Mouse (Mus musculus): ENCODE results near the gene Mrpl55. TPM values are rescaled to one million over a fixed set of nuclear protein-coding genes. Genes with fewer than 3 reads are reported as not detected.

The Mrpl55 gene
- polyA plus RNA-seq, 1 experiment = 40.2 TPM

DNA sequence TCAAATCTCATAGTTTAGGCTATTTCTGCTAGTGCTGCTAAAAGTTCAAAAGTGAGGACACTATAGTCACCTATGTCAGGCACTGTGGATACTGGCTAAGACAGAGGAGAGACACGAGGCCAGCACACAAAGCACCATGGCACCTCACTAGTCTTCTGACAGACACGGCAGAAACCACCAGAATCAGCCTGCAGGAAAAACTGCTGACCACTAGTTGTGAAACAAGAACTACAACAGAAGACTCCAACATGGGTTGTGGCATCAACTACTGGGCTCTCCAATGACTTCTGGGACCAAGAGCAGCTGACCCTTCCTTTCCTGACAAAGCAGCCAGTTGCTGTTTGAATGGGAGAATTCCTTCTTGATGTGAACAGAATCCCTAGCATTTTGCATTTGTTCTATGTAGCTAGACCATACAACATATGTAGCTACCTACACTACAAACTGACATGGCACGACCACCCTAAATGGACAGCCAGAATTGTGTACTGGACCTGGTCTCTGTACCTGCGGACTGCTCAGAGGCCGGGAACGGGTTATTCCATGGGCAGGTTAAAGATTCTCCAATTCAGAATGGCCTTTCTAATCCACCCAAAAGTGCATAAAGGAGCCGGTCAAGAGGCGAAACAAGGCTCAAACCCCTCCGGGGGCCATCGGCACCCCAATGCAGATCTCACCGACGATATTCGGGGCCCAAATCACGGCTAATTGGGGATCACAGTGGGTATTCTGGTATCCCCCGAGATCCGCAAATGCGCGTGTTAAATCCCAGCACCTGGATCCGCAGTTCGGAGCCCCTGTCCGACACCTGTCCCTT is 24.7 kb downstream of the Mrpl55 start:
- DNase-seq = no peak
- no peak overlapping the region for H3K27ac ChIP-seq (ENCODE audit: control insufficient read depth, insufficient read depth, low read length)
- H3K4me1 ChIP-seq (replicated peaks; ENCODE audit: control insufficient read depth, insufficient read depth, low read length) = peaks cover 24% of the 10 kb centered on the region
- H3K36me3 ChIP-seq (ENCODE audit: control insufficient read depth, insufficient read depth, low read length) = no peaks in the 10 kb centered on the region
- TF ChIP-seq CTCF (IDR thresholded peaks at IDR 0.05; ENCODE audit: borderline replicate concordance, control insufficient read depth, extremely low read depth, insufficient read depth, low read length, poor library complexity) (no peak), POLR2A (IDR thresholded peaks at IDR 0.05; ENCODE audit: control insufficient read depth, extremely low read depth, insufficient read depth, low read length, poor library complexity) (no peak)
- WGBS = 2% methylated on average over 21 of the region's 21 CpGs
- peak overlapping the region; percentile 78 for H3K4me3 ChIP-seq (ENCODE audit: control insufficient read depth, insufficient read depth, low read length)
- no peaks in the 10 kb centered on the region for H3K27me3 ChIP-seq (ENCODE audit: control insufficient read depth, insufficient read depth, low read length)

DNA sequence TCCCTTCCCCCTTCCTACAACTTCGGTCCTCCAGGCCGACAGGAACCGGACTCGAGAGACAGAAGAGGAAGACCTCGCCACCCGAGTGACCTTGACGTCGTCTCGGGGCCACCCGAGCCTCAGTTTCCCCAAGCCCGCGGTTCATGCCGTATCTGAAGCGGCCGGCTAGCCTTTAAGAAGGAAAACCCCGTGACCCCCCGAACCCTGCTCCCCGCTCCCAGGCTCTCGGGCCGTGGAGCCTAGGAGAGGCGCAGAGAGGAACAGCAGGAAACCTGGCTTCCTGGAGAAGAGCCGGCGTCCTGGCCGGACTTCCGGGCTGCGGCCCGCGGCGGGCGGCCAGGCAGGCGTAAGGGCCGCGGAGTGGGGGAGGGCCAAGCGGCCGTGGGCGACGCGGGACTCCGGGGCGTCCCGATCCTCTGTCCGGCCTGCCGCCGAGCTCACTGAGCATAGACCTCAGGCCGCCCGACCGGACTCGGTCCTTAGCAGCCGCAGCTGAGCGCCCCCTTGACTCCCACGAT is 25.4 kb downstream of the Mrpl55 start:
- under 1% methylated on average over 51 of the region's 51 CpGs for WGBS
- H3K27me3 ChIP-seq (ENCODE audit: control insufficient read depth, insufficient read depth, low read length) = no peaks in the 10 kb centered on the region
- peaks cover 22% of the 10 kb centered on the region for H3K4me1 ChIP-seq (replicated peaks; ENCODE audit: control insufficient read depth, insufficient read depth, low read length)
- 0 out of 2 replicates have a peak overlapping the region, but pooled peaks have one; percentile 8 for H3K27ac ChIP-seq (ENCODE audit: control insufficient read depth, insufficient read depth, low read length)
- H3K36me3 ChIP-seq (ENCODE audit: control insufficient read depth, insufficient read depth, low read length) = no peaks in the 10 kb centered on the region
- TF ChIP-seq CTCF (IDR thresholded peaks at IDR 0.05; ENCODE audit: borderline replicate concordance, control insufficient read depth, extremely low read depth, insufficient read depth, low read length, poor library complexity) = 0 out of 2 replicates have a peak, but pooled peaks have one; percentile 35
- TF ChIP-seq POLR2A (IDR thresholded peaks at IDR 0.05; ENCODE audit: control insufficient read depth, extremely low read depth, insufficient read depth, low read length, poor library complexity) = no peak
- H3K4me3 ChIP-seq (ENCODE audit: control insufficient read depth, insufficient read depth, low read length) = peak overlapping the region; percentile 78
- DNase-seq = no peak

DNA sequence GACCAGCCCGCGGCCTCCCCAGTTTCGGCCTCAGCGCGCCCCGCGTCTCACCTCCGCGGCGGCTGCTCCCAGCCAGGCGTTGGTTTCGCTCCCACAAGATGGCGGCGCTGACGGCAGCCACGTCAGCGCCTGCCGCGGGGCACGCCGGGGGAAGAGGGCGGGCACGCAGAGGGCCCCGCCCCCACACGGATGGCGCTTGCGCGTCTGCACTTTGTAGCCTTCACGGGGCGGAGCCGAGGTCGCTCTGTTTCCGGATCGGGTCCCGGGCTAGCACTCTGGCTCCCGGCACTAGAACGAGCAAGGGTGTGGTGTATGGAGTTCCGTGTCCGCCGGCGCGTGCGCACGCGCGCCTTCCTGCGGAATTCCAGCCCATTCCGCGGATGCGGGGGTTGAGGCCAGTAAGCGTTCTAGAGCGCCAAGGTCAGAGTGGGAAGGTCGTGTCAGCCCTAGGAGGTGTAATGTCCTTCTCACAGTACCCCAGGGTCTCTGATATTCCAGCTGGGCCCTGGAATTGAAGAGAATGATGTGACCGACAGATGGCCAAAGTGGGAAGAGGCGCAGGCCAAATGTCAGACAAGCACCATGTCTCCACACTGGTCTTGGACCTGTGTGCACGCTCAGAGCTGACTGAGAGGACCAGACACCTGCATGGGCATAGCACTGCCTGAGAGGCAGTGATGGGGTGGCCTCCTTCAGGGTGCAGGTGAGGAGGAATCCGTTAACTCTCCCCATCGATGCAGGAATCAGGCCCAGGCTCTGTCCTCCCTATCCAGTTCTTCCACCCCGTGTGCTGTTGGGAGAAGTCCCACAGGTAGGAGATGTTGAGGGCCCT is 26.1 kb downstream of the Mrpl55 start, which contains the start of gene Arf1:
Gene Arf1, minus strand, starts transcription at position 149 of the 832 bp plus-strand sequence.
- peaks cover 22% of the 10 kb centered on the region for H3K4me1 ChIP-seq (replicated peaks; ENCODE audit: control insufficient read depth, insufficient read depth, low read length)

GRCm38 (mm10) chr11:59230144-59230760 is 28.0 kb downstream of the Mrpl55 start:
- H3K4me1 ChIP-seq (replicated peaks; ENCODE audit: control insufficient read depth, insufficient read depth, low read length) = peaks cover 17% of the 10 kb centered on the region
- no peaks in the 10 kb centered on the region for H3K36me3 ChIP-seq (ENCODE audit: control insufficient read depth, insufficient read depth, low read length)
- DNase-seq = peak; percentile 66
- WGBS = 18% methylated on average over 7 of the region's 7 CpGs
- no peak overlapping the region for H3K27ac ChIP-seq (ENCODE audit: control insufficient read depth, insufficient read depth, low read length)
- H3K27me3 ChIP-seq (ENCODE audit: control insufficient read depth, insufficient read depth, low read length) = no peaks in the 10 kb centered on the region
- no peak overlapping the region for H3K4me3 ChIP-seq (ENCODE audit: control insufficient read depth, insufficient read depth, low read length)
- peak; percentile 71; the same call in 1 of the 2 replicates for TF ChIP-seq CTCF (IDR thresholded peaks at IDR 0.05; ENCODE audit: borderline replicate concordance, control insufficient read depth, extremely low read depth, insufficient read depth, low read length, poor library complexity)
- no peak for TF ChIP-seq POLR2A (IDR thresholded peaks at IDR 0.05; ENCODE audit: control insufficient read depth, extremely low read depth, insufficient read depth, low read length, poor library complexity)

More for the DNA sequence above, 26.1 kb downstream of the Mrpl55 start, which contains the start of gene Arf1:
- Histone ChIP-seq H3K36me3 (ENCODE audit: control insufficient read depth, insufficient read depth, low read length) (no peaks in the 10 kb centered on the region), H3K4me3 (ENCODE audit: control insufficient read depth, insufficient read depth, low read length) (peak within 1 kb of the TSS; percentile 78), H3K27ac (ENCODE audit: control insufficient read depth, insufficient read depth, low read length) (peak within 1 kb of the TSS; percentile 11; the same call in 1 of the 2 replicates), H3K27me3 (ENCODE audit: control insufficient read depth, insufficient read depth, low read length) (no peaks in the 10 kb centered on the region)
- TF ChIP-seq CTCF (IDR thresholded peaks at IDR 0.05; ENCODE audit: borderline replicate concordance, control insufficient read depth, extremely low read depth, insufficient read depth, low read length, poor library complexity) (no peak), POLR2A (IDR thresholded peaks at IDR 0.05; ENCODE audit: control insufficient read depth, extremely low read depth, insufficient read depth, low read length, poor library complexity) (peak; percentile 95)
- peak; percentile 97 for DNase-seq
- 6% methylated on average over 57 of the region's 59 CpGs for WGBS

DNA sequence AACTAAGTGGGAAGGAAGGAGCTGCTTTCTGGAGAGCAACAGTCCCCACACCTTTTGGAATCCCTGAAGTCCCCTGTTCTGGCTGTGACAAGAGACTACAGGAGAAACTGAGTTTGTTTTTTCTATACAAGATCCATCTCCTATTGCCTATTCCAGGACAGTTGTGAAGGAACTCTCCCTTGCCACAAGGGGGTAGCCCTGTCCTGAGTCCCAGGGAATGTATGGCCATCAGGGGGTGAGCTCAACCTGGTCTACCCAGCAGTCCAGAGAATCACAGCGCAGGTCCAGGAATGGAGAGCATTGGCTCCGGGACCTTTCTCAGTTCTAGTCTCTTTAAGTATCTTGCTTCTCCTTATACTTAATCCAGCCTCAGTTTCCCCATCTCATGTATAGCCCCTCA is 30.5 kb downstream of the Mrpl55 start:
- no peak overlapping the region for H3K27ac ChIP-seq (ENCODE audit: control insufficient read depth, insufficient read depth, low read length)
- peaks cover 10% of the 10 kb centered on the region for H3K4me1 ChIP-seq (replicated peaks; ENCODE audit: control insufficient read depth, insufficient read depth, low read length)
- no peak for DNase-seq
- TF ChIP-seq CTCF (IDR thresholded peaks at IDR 0.05; ENCODE audit: borderline replicate concordance, control insufficient read depth, extremely low read depth, insufficient read depth, low read length, poor library complexity) (no peak), POLR2A (IDR thresholded peaks at IDR 0.05; ENCODE audit: control insufficient read depth, extremely low read depth, insufficient read depth, low read length, poor library complexity) (no peak)
- no peaks in the 10 kb centered on the region for H3K36me3 ChIP-seq (ENCODE audit: control insufficient read depth, insufficient read depth, low read length)
- no peak overlapping the region for H3K4me3 ChIP-seq (ENCODE audit: control insufficient read depth, insufficient read depth, low read length)
- no peaks in the 10 kb centered on the region for H3K27me3 ChIP-seq (ENCODE audit: control insufficient read depth, insufficient read depth, low read length)
- 80% methylated on average over 2 of the region's 2 CpGs for WGBS
